Mouse (Mus musculus): ENCODE results near the gene Kcnip1. TPM values are rescaled to one million over a fixed set of nuclear protein-coding genes. Genes with fewer than 3 reads are reported as not detected.

The Kcnip1 gene
- polyA plus RNA-seq (2015; fragmentation: Nextera tagmentation; extraction: Ambion mirVana), result 107 and 112 TPM in 2 replicates

- peak within 1 kb of the TSS; percentile 21; the same call in 1 of the 2 replicates for H3K4me2 ChIP-seq (ENCODE audit: low read length)
- H3K4me3 ChIP-seq (ENCODE audit: low read depth, low read length), result no peak within 1 kb of the TSS
- H3K27me3 ChIP-seq (ENCODE audit: control insufficient read depth, insufficient read depth, low read depth, low read length), result no peaks in the 10 kb centered on the region
- no peaks in the 10 kb centered on the region for H3K36me3 ChIP-seq (ENCODE audit: control insufficient read depth, insufficient read depth, low read length)
- no peak within 1 kb of the TSS for H3K27ac ChIP-seq (ENCODE audit: low read length)
- 26% methylated on average over 12 of the region's 12 CpGs for WGBS
- H3K9ac ChIP-seq (ENCODE audit: low read depth, low read length), result peak within 1 kb of the TSS; percentile 1; the same call in 1 of the 2 replicates
- ATAC-seq, result peak; percentile 50; the same call in 1 of the 2 replicates
- H3K9me3 ChIP-seq (replicated peaks; ENCODE audit: control insufficient read depth, low read length, poor library complexity, severe bottlenecking), result no peaks in the 10 kb centered on the region
- peaks cover 8% of the 10 kb centered on the region; the same call in 1 of the 2 replicates for H3K4me1 ChIP-seq (ENCODE audit: control insufficient read depth, insufficient read depth, low read length)
These were observed at the start of gene Kcnip1 for GRCm38 (mm10) chr11:33992938-33993337. Gene Kcnip1 (minus strand): TSS chr11:33993152.

GRCm38 (mm10) chr11:34040061-34040460, 47.1 kb upstream of the Kcnip1 start:
- no peaks in the 10 kb centered on the region for H3K27me3 ChIP-seq (ENCODE audit: control insufficient read depth, insufficient read depth, low read depth, low read length)
- WGBS, result 77% methylated on average over 5 of the region's 5 CpGs
- H3K27ac ChIP-seq (ENCODE audit: low read length), result no peak overlapping the region
- no peak overlapping the region for H3K4me3 ChIP-seq (ENCODE audit: low read depth, low read length)
- no peaks in the 10 kb centered on the region for H3K4me1 ChIP-seq (ENCODE audit: control insufficient read depth, insufficient read depth, low read length)
- ATAC-seq, result no peak
- H3K4me2 ChIP-seq (ENCODE audit: low read length), result no peak overlapping the region
- H3K36me3 ChIP-seq (ENCODE audit: control insufficient read depth, insufficient read depth, low read length), result no peaks in the 10 kb centered on the region
- no peak overlapping the region for H3K9ac ChIP-seq (ENCODE audit: low read depth, low read length)
- no peaks in the 10 kb centered on the region for H3K9me3 ChIP-seq (replicated peaks; ENCODE audit: control insufficient read depth, low read length, poor library complexity, severe bottlenecking)

GRCm38 (mm10) chr11:34035909-34036658, 43.1 kb upstream of the Kcnip1 start:
- ATAC-seq, result no peak
- no peak overlapping the region for H3K27ac ChIP-seq (ENCODE audit: low read length)
- H3K4me2 ChIP-seq (ENCODE audit: low read length), result no peak overlapping the region
- no peaks in the 10 kb centered on the region for H3K4me1 ChIP-seq (ENCODE audit: control insufficient read depth, insufficient read depth, low read length)
- no peaks in the 10 kb centered on the region for H3K36me3 ChIP-seq (ENCODE audit: control insufficient read depth, insufficient read depth, low read length)
- H3K4me3 ChIP-seq (ENCODE audit: low read depth, low read length), result no peak overlapping the region
- no peaks in the 10 kb centered on the region for H3K9me3 ChIP-seq (replicated peaks; ENCODE audit: control insufficient read depth, low read length, poor library complexity, severe bottlenecking)
- H3K27me3 ChIP-seq (ENCODE audit: control insufficient read depth, insufficient read depth, low read depth, low read length), result no peaks in the 10 kb centered on the region
- H3K9ac ChIP-seq (ENCODE audit: low read depth, low read length), result no peak overlapping the region
- 81% methylated on average over 5 of the region's 5 CpGs for WGBS

- no peaks in the 10 kb centered on the region for H3K36me3 ChIP-seq (ENCODE audit: control insufficient read depth, insufficient read depth, low read length)
- H3K4me1 ChIP-seq (ENCODE audit: control insufficient read depth, insufficient read depth, low read length), result no peaks in the 10 kb centered on the region
- H3K9me3 ChIP-seq (replicated peaks; ENCODE audit: control insufficient read depth, low read length, poor library complexity, severe bottlenecking), result no peaks in the 10 kb centered on the region
- no peak for ATAC-seq
- no peak overlapping the region for H3K27ac ChIP-seq (ENCODE audit: low read length)
- no peak overlapping the region for H3K4me3 ChIP-seq (ENCODE audit: low read depth, low read length)
- no peak overlapping the region for H3K4me2 ChIP-seq (ENCODE audit: low read length)
- 85% methylated on average over 2 of the region's 2 CpGs for WGBS
- no peaks in the 10 kb centered on the region for H3K27me3 ChIP-seq (ENCODE audit: control insufficient read depth, insufficient read depth, low read depth, low read length)
- H3K9ac ChIP-seq (ENCODE audit: low read depth, low read length), result no peak overlapping the region
These were observed 41.8 kb upstream of the Kcnip1 start for GRCm38 (mm10) chr11:34034794-34035193.

- Histone ChIP-seq H3K9me3 (replicated peaks; ENCODE audit: control insufficient read depth, low read length, poor library complexity, severe bottlenecking) (no peaks in the 10 kb centered on the region), H3K4me2 (ENCODE audit: low read length) (no peak overlapping the region), H3K27ac (ENCODE audit: low read length) (no peak overlapping the region), H3K4me3 (ENCODE audit: low read depth, low read length) (no peak overlapping the region), H3K27me3 (ENCODE audit: control insufficient read depth, insufficient read depth, low read depth, low read length) (no peaks in the 10 kb centered on the region), H3K9ac (ENCODE audit: low read depth, low read length) (no peak overlapping the region), H3K36me3 (ENCODE audit: control insufficient read depth, insufficient read depth, low read length) (no peaks in the 10 kb centered on the region), H3K4me1 (ENCODE audit: control insufficient read depth, insufficient read depth, low read length) (no peaks in the 10 kb centered on the region)
- no peak for ATAC-seq
- WGBS, result 96% methylated on average over 5 of the region's 5 CpGs
These were observed 41.1 kb upstream of the Kcnip1 start for GRCm38 (mm10) chr11:34034008-34034505.

- no peaks in the 10 kb centered on the region for H3K9me3 ChIP-seq (replicated peaks; ENCODE audit: control insufficient read depth, low read length, poor library complexity, severe bottlenecking)
- no peaks in the 10 kb centered on the region for H3K4me1 ChIP-seq (ENCODE audit: control insufficient read depth, insufficient read depth, low read length)
- no peaks in the 10 kb centered on the region for H3K27me3 ChIP-seq (ENCODE audit: control insufficient read depth, insufficient read depth, low read depth, low read length)
- ATAC-seq, result no peak
- WGBS, result 70% methylated on average over 8 of the region's 8 CpGs
- H3K36me3 ChIP-seq (ENCODE audit: control insufficient read depth, insufficient read depth, low read length), result no peaks in the 10 kb centered on the region
- H3K4me2 ChIP-seq (ENCODE audit: low read length), result no peak overlapping the region
- H3K27ac ChIP-seq (ENCODE audit: low read length), result no peak overlapping the region
- H3K9ac ChIP-seq (ENCODE audit: low read depth, low read length), result no peak overlapping the region
- no peak overlapping the region for H3K4me3 ChIP-seq (ENCODE audit: low read depth, low read length)
These were observed 38.3 kb upstream of the Kcnip1 start for GRCm38 (mm10) chr11:34031015-34031805.

- no peaks in the 10 kb centered on the region for H3K9me3 ChIP-seq (replicated peaks; ENCODE audit: control insufficient read depth, low read length, poor library complexity, severe bottlenecking)
- no peaks in the 10 kb centered on the region for H3K4me1 ChIP-seq (ENCODE audit: control insufficient read depth, insufficient read depth, low read length)
- 32% methylated on average over 5 of the region's 5 CpGs for WGBS
- ATAC-seq, result no peak
- no peak overlapping the region for H3K9ac ChIP-seq (ENCODE audit: low read depth, low read length)
- H3K4me3 ChIP-seq (ENCODE audit: low read depth, low read length), result no peak overlapping the region
- no peaks in the 10 kb centered on the region for H3K36me3 ChIP-seq (ENCODE audit: control insufficient read depth, insufficient read depth, low read length)
- no peak overlapping the region for H3K27ac ChIP-seq (ENCODE audit: low read length)
- H3K27me3 ChIP-seq (ENCODE audit: control insufficient read depth, insufficient read depth, low read depth, low read length), result no peaks in the 10 kb centered on the region
- no peak overlapping the region for H3K4me2 ChIP-seq (ENCODE audit: low read length)
These were observed 36.7 kb upstream of the Kcnip1 start for GRCm38 (mm10) chr11:34029658-34030057.

- 96% methylated on average over 1 of the region's 1 CpGs for WGBS
- no peak overlapping the region for H3K4me3 ChIP-seq (ENCODE audit: low read depth, low read length)
- no peaks in the 10 kb centered on the region for H3K27me3 ChIP-seq (ENCODE audit: control insufficient read depth, insufficient read depth, low read depth, low read length)
- no peaks in the 10 kb centered on the region for H3K4me1 ChIP-seq (ENCODE audit: control insufficient read depth, insufficient read depth, low read length)
- no peak overlapping the region for H3K4me2 ChIP-seq (ENCODE audit: low read length)
- H3K9me3 ChIP-seq (replicated peaks; ENCODE audit: control insufficient read depth, low read length, poor library complexity, severe bottlenecking), result no peaks in the 10 kb centered on the region
- ATAC-seq, result no peak
- no peak overlapping the region for H3K9ac ChIP-seq (ENCODE audit: low read depth, low read length)
- no peak overlapping the region for H3K27ac ChIP-seq (ENCODE audit: low read length)
- no peaks in the 10 kb centered on the region for H3K36me3 ChIP-seq (ENCODE audit: control insufficient read depth, insufficient read depth, low read length)
These were observed 32.1 kb upstream of the Kcnip1 start for GRCm38 (mm10) chr11:34025091-34025490.
